Mouse (Mus musculus) liver, embryonic 12.5 days (tissue): Measurements from ENCODE around the gene Slc36a1. TPM values are rescaled to one million over a fixed set of nuclear protein-coding genes. Genes with fewer than 3 reads are reported as not detected.
A peak's percentile ranks its signal among the peaks of the same experiment; 100 is the strongest.

Experiments
- ATAC-seq: fragments of 200-750 bp; cut with Nextera tagmentation; 2 replicates; pipeline ENCODE4 v1.8.0; 2017; ENCODE audit warnings: moderate number of reproducible peaks, mild to moderate bottlenecking, moderate library complexity
- H3K27ac ChIP-seq: fragments of 300-500 bp; sonication (generic); 2 replicates; pipeline ENCODE4 v1.5.1; 2016; ENCODE audit warnings: mild to moderate bottlenecking
- H3K27me3 ChIP-seq: fragments of 300-500 bp; sonication (generic); replicated peaks from 2 replicates; pipeline ENCODE4 v1.6.1; 2016; ENCODE audit warnings: mild to moderate bottlenecking, moderate library complexity
- H3K36me3 ChIP-seq: fragments of 300-500 bp; sonication (generic); 2 replicates; pipeline ENCODE4 v1.6.1; 2016; ENCODE audit warnings: mild to moderate bottlenecking, moderate library complexity
- H3K4me1 ChIP-seq: fragments of 300-500 bp; sonication (generic); 2 replicates; pipeline ENCODE4 v1.6.1; 2016
- H3K4me2 ChIP-seq: fragments of 300-500 bp; sonication (generic); 2 replicates; pipeline ENCODE4 v1.6.1; 2016; ENCODE audit warnings: mild to moderate bottlenecking, moderate library complexity
- H3K4me3 ChIP-seq: fragments of 300-500 bp; sonication (generic); 2 replicates; pipeline ENCODE4 v1.5.1; 2016; ENCODE audit warnings: mild to moderate bottlenecking, moderate library complexity
- H3K9ac ChIP-seq: fragments of 300-500 bp; sonication (generic); 2 replicates; pipeline ENCODE4 v1.6.1; 2016; ENCODE audit warnings: mild to moderate bottlenecking, moderate library complexity
- H3K9me3 ChIP-seq: fragments of 300-500 bp; sonication (generic); replicated peaks from 2 replicates; pipeline ENCODE4 v1.6.1; 2016; ENCODE audit warnings: mild to moderate bottlenecking, moderate library complexity
- WGBS: fragments of 180-500 bp; shearing (Covaris S2); methylation state at CpG from one replicate; pipeline ENCODE4 v1.1.7; 2016; ENCODE audit not compliant: insufficient replicate concordance; 5-methylcytosine and 5-hydroxymethylcytosine counted together
- polyA plus RNA-seq: library from polyadenylated mRNA; unstranded; fragments of >200 nt; fragmentation: Nextera tagmentation; extraction: Ambion mirVana; gene quantifications from 2 replicates; pipeline ENCODE4 v1.2.1, GENCODE M21; 2016

The Slc36a1 gene
- polyA plus RNA-seq, 1 experiment from 2014 or later: 1.5 TPM

DNA sequence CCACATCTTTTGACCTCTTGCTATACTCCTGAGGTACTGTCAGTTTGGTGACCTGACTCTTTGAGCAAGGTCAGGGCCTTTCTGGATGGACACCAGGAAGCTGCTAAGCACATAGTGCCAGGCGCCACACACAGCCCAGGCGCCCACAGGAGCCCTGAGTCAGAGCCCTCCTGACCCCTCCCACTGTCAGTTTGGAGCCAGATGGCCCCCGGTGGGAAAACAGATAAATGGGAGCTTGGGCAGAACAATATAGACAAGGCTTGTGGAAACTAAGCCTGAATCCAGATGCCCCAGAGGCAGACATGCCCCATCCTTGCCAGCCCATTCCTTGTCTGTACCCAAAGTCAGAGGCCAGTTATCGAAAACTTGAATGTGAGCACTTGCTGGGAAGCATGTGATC, 30.6 kb downstream of the Slc36a1 start:
- Histone ChIP-seq H3K4me1 (peaks cover 4% of the 10 kb centered on the region; the same call in 1 of the 2 replicates), H3K27ac (no peak overlapping the region), H3K27me3 (no peaks in the 10 kb centered on the region), H3K4me2 (no peak overlapping the region), H3K36me3 (peaks cover 34% of the 10 kb centered on the region), H3K9me3 (no peaks in the 10 kb centered on the region), H3K4me3 (no peak overlapping the region), H3K9ac (no peak overlapping the region)
- ATAC-seq: no peak
- WGBS: 57% methylated on average over 4 of the region's 4 CpGs

DNA sequence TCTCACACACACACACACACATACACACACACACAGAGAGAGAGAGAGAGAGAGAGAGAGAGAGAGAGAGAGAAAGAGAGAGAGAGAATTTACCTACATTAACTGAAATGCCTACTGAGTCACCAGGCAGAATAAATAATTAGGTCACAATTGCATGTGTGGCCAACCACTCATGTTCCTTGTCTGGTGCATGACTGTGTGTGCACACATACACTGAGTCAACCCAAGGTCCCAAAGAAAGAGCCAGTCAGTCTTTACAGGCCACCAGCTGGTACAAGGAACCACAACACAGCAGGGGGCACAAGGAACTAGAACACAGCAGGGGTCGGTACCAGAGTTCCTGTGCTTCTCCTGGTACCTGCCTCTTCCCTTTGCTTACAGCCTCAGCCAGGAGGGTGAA, 32.7 kb downstream of the Slc36a1 start:
- WGBS: 44% methylated on average over 1 of the region's 1 CpGs
- H3K4me1 ChIP-seq: peaks cover 5% of the 10 kb centered on the region; the same call in 1 of the 2 replicates
- H3K4me3 ChIP-seq: no peak overlapping the region
- no peaks in the 10 kb centered on the region for H3K9me3 ChIP-seq
- no peak overlapping the region for H3K9ac ChIP-seq
- no peaks in the 10 kb centered on the region for H3K27me3 ChIP-seq
- ATAC-seq: no peak
- H3K36me3 ChIP-seq: peaks cover 25% of the 10 kb centered on the region
- no peak overlapping the region for H3K27ac ChIP-seq
- no peak overlapping the region for H3K4me2 ChIP-seq

- WGBS: 29% methylated on average over 3 of the region's 3 CpGs
- peak; percentile 52 for ATAC-seq
- peaks cover under 1% of the 10 kb centered on the region; the same call in 1 of the 2 replicates for H3K36me3 ChIP-seq
- H3K4me2 ChIP-seq: no peak overlapping the region
- no peaks in the 10 kb centered on the region for H3K9me3 ChIP-seq
- no peak overlapping the region for H3K4me3 ChIP-seq
- no peak overlapping the region for H3K27ac ChIP-seq
- peaks cover 5% of the 10 kb centered on the region; the same call in 1 of the 2 replicates for H3K4me1 ChIP-seq
- no peaks in the 10 kb centered on the region for H3K27me3 ChIP-seq
- H3K9ac ChIP-seq: no peak overlapping the region
Observed at GRCm38 (mm10) chr11:55239496-55239895, 35.3 kb downstream of the Slc36a1 start.

DNA sequence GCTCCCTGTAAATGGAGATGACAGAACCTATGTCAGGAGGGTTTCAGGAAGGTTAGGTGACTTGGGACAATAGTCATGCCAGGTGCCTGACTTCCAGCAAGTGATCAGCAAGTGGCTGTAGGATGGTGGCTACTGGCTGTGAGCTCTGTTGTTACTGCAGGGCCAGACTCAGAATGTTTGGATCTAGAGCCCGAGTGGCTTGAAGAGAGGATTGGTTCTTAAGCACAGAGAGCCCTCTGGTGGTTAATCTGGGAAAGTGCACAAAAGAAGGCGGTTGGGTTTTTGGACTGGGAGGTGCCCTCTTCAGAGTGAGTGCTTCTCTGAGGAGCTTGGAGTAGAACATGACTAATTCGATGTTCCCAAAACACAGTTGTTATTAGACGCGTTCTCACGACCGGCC, 36.4 kb downstream of the Slc36a1 start:
- WGBS: 50% methylated on average over 7 of the region's 7 CpGs
- H3K36me3 ChIP-seq: no peaks in the 10 kb centered on the region
- no peaks in the 10 kb centered on the region for H3K27me3 ChIP-seq
- no peak overlapping the region for H3K9ac ChIP-seq
- H3K27ac ChIP-seq: no peak overlapping the region
- no peak overlapping the region for H3K4me2 ChIP-seq
- H3K4me3 ChIP-seq: no peak overlapping the region
- ATAC-seq: 0 out of 2 replicates have a peak, but pooled peaks have one; percentile 4
- peaks cover 5% of the 10 kb centered on the region; the same call in 1 of the 2 replicates for H3K4me1 ChIP-seq
- H3K9me3 ChIP-seq: no peaks in the 10 kb centered on the region

- no peak overlapping the region for H3K27ac ChIP-seq
- no peak overlapping the region for H3K9ac ChIP-seq
- H3K27me3 ChIP-seq: no peaks in the 10 kb centered on the region
- no peak for ATAC-seq
- H3K4me1 ChIP-seq: no peaks in the 10 kb centered on the region
- H3K4me2 ChIP-seq: no peak overlapping the region
- H3K9me3 ChIP-seq: no peaks in the 10 kb centered on the region
- H3K36me3 ChIP-seq: no peaks in the 10 kb centered on the region
- 44% methylated on average over 6 of the region's 6 CpGs for WGBS
- H3K4me3 ChIP-seq: no peak overlapping the region
Observed at GRCm38 (mm10) chr11:55250527-55250926, 46.4 kb downstream of the Slc36a1 start.

DNA sequence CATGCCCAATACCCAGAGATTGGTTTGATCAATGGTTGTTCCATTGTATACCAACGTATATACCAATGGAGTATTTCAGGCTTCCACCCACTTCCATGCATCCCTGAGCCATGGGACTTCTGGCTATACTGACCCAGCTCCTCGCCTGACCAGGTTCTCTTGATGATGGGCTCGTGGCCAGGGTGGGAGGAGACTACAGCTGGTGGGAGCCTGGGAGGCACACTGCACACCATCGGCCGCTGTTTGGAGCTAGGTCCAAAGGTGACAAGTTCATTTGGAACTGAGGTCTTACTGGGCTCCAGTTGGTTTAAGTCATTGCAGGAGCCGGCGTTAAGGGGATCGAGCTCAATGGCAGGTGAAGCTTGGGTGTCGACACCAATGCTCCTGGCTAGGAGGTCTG, 49.2 kb downstream of the Slc36a1 start:
- Histone ChIP-seq H3K27me3 (no peaks in the 10 kb centered on the region), H3K4me1 (no peaks in the 10 kb centered on the region), H3K9me3 (no peaks in the 10 kb centered on the region), H3K4me2 (no peak overlapping the region), H3K27ac (no peak overlapping the region), H3K9ac (no peak overlapping the region), H3K4me3 (no peak overlapping the region), H3K36me3 (no peaks in the 10 kb centered on the region)
- ATAC-seq: no peak
- WGBS: 71% methylated on average over 9 of the region's 9 CpGs

DNA sequence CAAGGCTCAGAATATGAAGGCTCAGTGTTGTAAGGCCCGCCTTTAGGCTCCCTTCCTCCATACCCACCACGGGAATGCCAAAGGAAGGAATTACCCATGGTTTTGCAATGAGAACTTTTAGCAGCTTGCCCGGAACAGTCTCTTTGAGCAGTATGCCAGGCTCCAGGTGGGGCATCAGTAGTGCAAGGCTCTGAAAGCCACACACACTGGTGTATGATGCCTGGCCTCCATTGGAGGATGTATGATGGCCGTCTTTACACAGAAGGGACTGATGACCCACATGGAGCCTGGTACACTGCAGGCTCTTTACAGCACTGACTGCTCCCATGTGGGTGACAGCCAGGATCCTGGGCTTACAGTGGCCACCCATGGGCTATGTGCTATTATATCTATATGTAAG, 57.0 kb downstream of the Slc36a1 start:
- ATAC-seq: no peak
- no peaks in the 10 kb centered on the region for H3K27me3 ChIP-seq
- WGBS: 59% methylated on average over 4 of the region's 4 CpGs
- H3K27ac ChIP-seq: no peak overlapping the region
- no peak overlapping the region for H3K9ac ChIP-seq
- no peak overlapping the region for H3K4me3 ChIP-seq
- no peaks in the 10 kb centered on the region for H3K4me1 ChIP-seq
- no peaks in the 10 kb centered on the region for H3K9me3 ChIP-seq
- no peaks in the 10 kb centered on the region for H3K36me3 ChIP-seq
- H3K4me2 ChIP-seq: no peak overlapping the region

GRCm38 (mm10) chr11:55262000-55262399, 57.9 kb downstream of the Slc36a1 start:
- Histone ChIP-seq H3K27ac (no peak overlapping the region), H3K4me3 (no peak overlapping the region), H3K9ac (no peak overlapping the region), H3K36me3 (no peaks in the 10 kb centered on the region), H3K4me1 (no peaks in the 10 kb centered on the region), H3K9me3 (no peaks in the 10 kb centered on the region), H3K4me2 (no peak overlapping the region), H3K27me3 (no peaks in the 10 kb centered on the region)
- 52% methylated on average over 5 of the region's 5 CpGs for WGBS
- no peak for ATAC-seq

- H3K27me3 ChIP-seq: no peaks in the 10 kb centered on the region
- no peaks in the 10 kb centered on the region for H3K36me3 ChIP-seq
- no peak overlapping the region for H3K27ac ChIP-seq
- H3K4me2 ChIP-seq: no peak overlapping the region
- 63% methylated on average over 2 of the region's 2 CpGs for WGBS
- H3K4me1 ChIP-seq: no peaks in the 10 kb centered on the region
- H3K4me3 ChIP-seq: no peak overlapping the region
- no peak overlapping the region for H3K9ac ChIP-seq
- H3K9me3 ChIP-seq: no peaks in the 10 kb centered on the region
- ATAC-seq: no peak
Observed at GRCm38 (mm10) chr11:55264318-55264717, 60.2 kb downstream of the Slc36a1 start.

DNA sequence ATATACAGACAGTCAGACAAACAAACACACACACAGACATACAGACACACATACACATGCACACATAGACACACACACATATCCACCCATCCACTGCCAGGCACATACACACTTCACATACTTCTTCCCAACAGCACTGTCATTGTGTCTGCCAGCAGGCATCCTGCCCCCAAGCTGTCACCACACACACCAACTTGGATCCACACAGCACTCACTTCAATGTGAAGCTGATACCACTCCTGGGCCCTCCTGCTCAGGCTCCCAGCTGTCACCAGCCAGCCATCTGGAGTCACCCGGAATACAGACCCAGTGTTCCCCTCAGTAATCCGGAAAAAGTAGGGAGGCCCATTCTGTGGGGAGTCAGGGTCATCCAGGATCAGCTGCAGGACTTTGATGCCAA, 61.5 kb downstream of the Slc36a1 start:
- 41% methylated on average over 2 of the region's 2 CpGs for WGBS
- Histone ChIP-seq H3K9ac (no peak overlapping the region), H3K4me1 (no peaks in the 10 kb centered on the region), H3K36me3 (no peaks in the 10 kb centered on the region), H3K4me3 (no peak overlapping the region), H3K4me2 (no peak overlapping the region), H3K27me3 (0 out of 2 replicates have a peak, but pooled peaks cover 5% of the 10 kb centered on the region), H3K27ac (no peak overlapping the region), H3K9me3 (no peaks in the 10 kb centered on the region)
- ATAC-seq: no peak

GRCm38 (mm10) chr11:55268580-55268979, 64.4 kb downstream of the Slc36a1 start:
- no peak overlapping the region for H3K4me2 ChIP-seq
- 0 out of 2 replicates have a peak, but pooled peaks cover 5% of the 10 kb centered on the region for H3K27me3 ChIP-seq
- no peaks in the 10 kb centered on the region for H3K4me1 ChIP-seq
- no peaks in the 10 kb centered on the region for H3K9me3 ChIP-seq
- WGBS: 55% methylated on average over 6 of the region's 6 CpGs
- H3K36me3 ChIP-seq: no peaks in the 10 kb centered on the region
- no peak for ATAC-seq
- no peak overlapping the region for H3K9ac ChIP-seq
- no peak overlapping the region for H3K4me3 ChIP-seq
- H3K27ac ChIP-seq: no peak overlapping the region

DNA sequence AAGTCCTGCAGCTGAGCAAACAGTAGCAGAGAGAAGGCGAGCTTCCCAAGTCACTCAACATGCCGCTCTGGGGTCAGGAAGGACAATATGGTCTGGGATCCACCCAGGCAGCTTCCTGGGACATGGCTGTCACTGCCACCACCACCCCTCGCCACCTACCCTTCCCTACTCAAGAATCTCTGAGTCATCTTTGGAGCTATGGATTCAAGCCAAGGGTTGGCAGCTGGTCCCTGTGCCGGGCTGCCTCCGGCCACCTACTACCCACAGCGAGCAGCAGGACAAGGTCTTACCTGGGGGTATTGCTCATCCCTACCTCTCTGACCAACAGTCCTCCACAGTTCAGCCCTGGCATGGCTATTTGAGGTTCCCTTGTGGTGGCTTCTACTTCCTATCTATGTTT, 70.6 kb downstream of the Slc36a1 start:
- no peaks in the 10 kb centered on the region for H3K4me1 ChIP-seq
- no peak overlapping the region for H3K4me3 ChIP-seq
- ATAC-seq: no peak
- 60% methylated on average over 6 of the region's 6 CpGs for WGBS
- peaks cover 8% of the 10 kb centered on the region; the same call in 1 of the 2 replicates for H3K27me3 ChIP-seq
- no peak overlapping the region for H3K9ac ChIP-seq
- H3K27ac ChIP-seq: no peak overlapping the region
- no peaks in the 10 kb centered on the region for H3K9me3 ChIP-seq
- H3K36me3 ChIP-seq: no peaks in the 10 kb centered on the region
- no peak overlapping the region for H3K4me2 ChIP-seq
